Mouse (Mus musculus): ENCODE data around the gene Cdh26. TPM values are rescaled to one million over a fixed set of nuclear protein-coding genes. Genes with fewer than 3 reads are reported as not detected.

The Cdh26 gene
- polyA plus RNA-seq (2012; fragmentation: generic; extraction: Trizol), result not detected
- long read RNA-seq, experiment 1, result 0 reads
- long read RNA-seq, experiment 2, result 0 reads

GRCm38 (mm10) chr2:178430231-178430630, at the start of gene Cdh26:
Cdh26 (plus strand) TSS chr2:178430531.
- Histone ChIP-seq H3K79me2 (ENCODE audit: control insufficient read depth, insufficient read depth) (no peaks in the 10 kb centered on the region), H3K36me3 (ENCODE audit: control insufficient read depth, insufficient read depth) (no peaks in the 10 kb centered on the region), H3K27me3 (ENCODE audit: control insufficient read depth, insufficient read depth, insufficient read length) (no peaks in the 10 kb centered on the region), H3K4me3 (ENCODE audit: insufficient read depth, poor library complexity, severe bottlenecking) (no peak within 1 kb of the TSS), H3K79me3 (ENCODE audit: low read depth) (no peaks in the 10 kb centered on the region), H3ac (ENCODE audit: control insufficient read depth, insufficient read length, low read depth) (no peak within 1 kb of the TSS)
- TF ChIP-seq CEBPB (IDR thresholded peaks at IDR 0.05; ENCODE audit: low read depth) (no peak), MYOD1 (IDR thresholded peaks at IDR 0.05; ENCODE audit: control insufficient read depth, insufficient read length, low read depth) (no peak), MAX (IDR thresholded peaks at IDR 0.05) (no peak)

DNA sequence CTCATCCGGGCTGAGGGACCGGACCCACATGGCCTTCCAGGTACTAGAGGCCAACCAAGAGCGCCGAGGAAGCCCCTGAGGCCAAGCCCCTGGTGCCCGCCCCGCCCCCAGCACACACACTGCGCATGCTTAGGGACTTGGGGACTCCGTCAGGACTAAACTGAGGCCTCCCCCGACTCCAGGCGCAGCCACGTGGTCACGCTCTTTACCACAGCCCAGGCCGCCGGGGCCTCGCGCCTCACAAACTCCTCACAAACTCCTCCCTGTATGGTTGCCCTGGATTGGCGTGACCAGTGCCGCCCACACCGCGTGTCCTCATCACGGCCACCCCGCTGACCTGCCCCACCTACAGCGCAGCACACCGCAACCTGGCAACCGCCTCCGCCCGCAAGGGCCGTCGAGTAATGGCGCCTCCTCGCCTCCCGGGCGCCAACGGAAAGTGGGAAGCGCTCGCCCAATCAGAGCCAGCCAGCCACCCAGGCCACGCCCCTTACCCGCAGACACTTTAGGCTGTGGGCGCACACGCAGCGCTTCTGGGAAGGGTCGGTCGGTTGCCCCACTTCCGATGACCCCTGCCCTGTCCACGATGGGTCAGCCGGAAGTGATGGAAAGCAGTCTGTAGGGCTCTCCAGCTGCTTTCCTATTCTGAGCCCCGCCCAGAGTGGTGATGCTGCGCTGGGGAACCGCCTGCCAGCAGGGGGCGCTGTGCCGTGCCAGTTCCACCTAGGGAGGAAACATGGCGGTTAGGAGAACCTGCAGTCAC, 23.1 kb upstream of the Cdh26 start, which contains the start of gene Sycp2:
TSS of gene Sycp2 (minus strand) at position 633 of the 763 bp plus-strand sequence.
- no peak within 1 kb of the TSS for H3K4me3 ChIP-seq (ENCODE audit: insufficient read depth, poor library complexity, severe bottlenecking)
- H3K27me3 ChIP-seq (ENCODE audit: control insufficient read depth, insufficient read depth, insufficient read length), result no peaks in the 10 kb centered on the region

DNA sequence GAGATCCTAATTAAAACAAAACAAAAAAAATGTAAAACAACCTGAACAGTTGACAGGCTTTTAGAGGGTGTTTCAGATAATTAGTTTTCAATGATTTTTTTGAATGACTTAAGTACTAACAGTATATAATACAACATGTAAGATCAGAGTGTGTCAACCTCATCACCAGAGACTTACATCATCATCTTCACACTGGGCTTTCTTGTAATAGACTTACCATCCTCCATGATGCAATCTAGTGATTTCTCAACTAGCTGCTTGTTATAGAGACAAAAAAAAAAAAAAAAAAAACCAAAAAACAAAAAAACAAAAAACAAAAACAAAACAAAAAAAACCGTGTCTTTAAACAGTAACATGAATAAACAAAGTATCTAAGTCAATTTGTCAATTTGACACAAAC, 21.3 kb upstream of the Cdh26 start:
- Histone ChIP-seq H3K36me3 (ENCODE audit: control insufficient read depth, insufficient read depth) (no peaks in the 10 kb centered on the region), H3K79me3 (ENCODE audit: low read depth) (no peaks in the 10 kb centered on the region), H3K79me2 (ENCODE audit: control insufficient read depth, insufficient read depth) (no peaks in the 10 kb centered on the region), H3K4me3 (ENCODE audit: insufficient read depth, poor library complexity, severe bottlenecking) (no peak overlapping the region), H3ac (ENCODE audit: control insufficient read depth, insufficient read length, low read depth) (no peak overlapping the region), H3K27me3 (ENCODE audit: control insufficient read depth, insufficient read depth, insufficient read length) (no peaks in the 10 kb centered on the region)
- TF ChIP-seq MAX (IDR thresholded peaks at IDR 0.05), result no peak
- no peak for TF ChIP-seq CTCF (IDR thresholded peaks at IDR 0.05; ENCODE audit: control insufficient read depth, insufficient read depth, insufficient read length)
- no peak for TF ChIP-seq CEBPB (IDR thresholded peaks at IDR 0.05; ENCODE audit: low read depth)
- no peak for TF ChIP-seq MYOG (IDR thresholded peaks at IDR 0.05; ENCODE audit: control insufficient read depth, extremely low read depth, insufficient read length)
- no peak for TF ChIP-seq USF1 (IDR thresholded peaks at IDR 0.05; ENCODE audit: low read depth)
- TF ChIP-seq MYOD1 (IDR thresholded peaks at IDR 0.05; ENCODE audit: control insufficient read depth, insufficient read length, low read depth), result no peak
- TF ChIP-seq FOSL1 (IDR thresholded peaks at IDR 0.05; ENCODE audit: insufficient read depth, low read length, poor library complexity, severe bottlenecking), result no peak

More for the DNA sequence above, 23.1 kb upstream of the Cdh26 start, which contains the start of gene Sycp2:
- no peak within 1 kb of the TSS for H3ac ChIP-seq (ENCODE audit: control insufficient read depth, insufficient read length, low read depth)
- no peaks in the 10 kb centered on the region for H3K79me2 ChIP-seq (ENCODE audit: control insufficient read depth, insufficient read depth)
- no peaks in the 10 kb centered on the region for H3K36me3 ChIP-seq (ENCODE audit: control insufficient read depth, insufficient read depth)
- no peaks in the 10 kb centered on the region for H3K79me3 ChIP-seq (ENCODE audit: low read depth)
- TF ChIP-seq MYOG (IDR thresholded peaks at IDR 0.05; ENCODE audit: control insufficient read depth, extremely low read depth, insufficient read length) (no peak), CTCF (IDR thresholded peaks at IDR 0.05; ENCODE audit: control insufficient read depth, insufficient read depth, insufficient read length) (no peak), USF1 (IDR thresholded peaks at IDR 0.05; ENCODE audit: low read depth) (no peak)

DNA sequence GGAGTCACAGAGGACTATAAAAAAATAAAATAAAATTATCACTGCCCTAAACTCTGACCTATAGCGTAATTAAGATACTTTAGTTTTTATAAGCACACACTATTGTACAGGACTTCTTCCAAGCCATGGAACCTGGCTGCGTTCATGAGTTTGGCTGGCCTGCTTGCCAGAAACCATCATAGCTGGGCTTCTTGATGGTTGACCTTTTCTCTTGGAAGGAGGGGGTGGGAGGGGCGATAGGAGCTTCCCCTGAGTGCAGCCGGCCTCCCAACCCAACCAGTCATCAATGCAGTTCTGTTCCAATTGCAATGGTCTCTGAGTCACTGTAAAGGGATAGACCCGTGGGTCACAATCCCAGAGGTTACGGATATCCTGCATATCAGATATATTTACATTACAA, 20.0 kb upstream of the Cdh26 start:
- Histone ChIP-seq H3K27me3 (ENCODE audit: control insufficient read depth, insufficient read depth, insufficient read length) (no peaks in the 10 kb centered on the region), H3K4me3 (ENCODE audit: insufficient read depth, poor library complexity, severe bottlenecking) (no peak overlapping the region), H3K79me2 (ENCODE audit: control insufficient read depth, insufficient read depth) (no peaks in the 10 kb centered on the region), H3K36me3 (ENCODE audit: control insufficient read depth, insufficient read depth) (no peaks in the 10 kb centered on the region), H3K79me3 (ENCODE audit: low read depth) (no peaks in the 10 kb centered on the region), H3ac (ENCODE audit: control insufficient read depth, insufficient read length, low read depth) (no peak overlapping the region)
- TF ChIP-seq MAX (IDR thresholded peaks at IDR 0.05) (no peak), MYOG (IDR thresholded peaks at IDR 0.05; ENCODE audit: control insufficient read depth, extremely low read depth, insufficient read length) (no peak), USF1 (IDR thresholded peaks at IDR 0.05; ENCODE audit: low read depth) (no peak), CEBPB (IDR thresholded peaks at IDR 0.05; ENCODE audit: low read depth) (no peak), MYOD1 (IDR thresholded peaks at IDR 0.05; ENCODE audit: control insufficient read depth, insufficient read length, low read depth) (no peak), CTCF (IDR thresholded peaks at IDR 0.05; ENCODE audit: control insufficient read depth, insufficient read depth, insufficient read length) (no peak), FOSL1 (IDR thresholded peaks at IDR 0.05; ENCODE audit: insufficient read depth, low read length, poor library complexity, severe bottlenecking) (no peak)

DNA sequence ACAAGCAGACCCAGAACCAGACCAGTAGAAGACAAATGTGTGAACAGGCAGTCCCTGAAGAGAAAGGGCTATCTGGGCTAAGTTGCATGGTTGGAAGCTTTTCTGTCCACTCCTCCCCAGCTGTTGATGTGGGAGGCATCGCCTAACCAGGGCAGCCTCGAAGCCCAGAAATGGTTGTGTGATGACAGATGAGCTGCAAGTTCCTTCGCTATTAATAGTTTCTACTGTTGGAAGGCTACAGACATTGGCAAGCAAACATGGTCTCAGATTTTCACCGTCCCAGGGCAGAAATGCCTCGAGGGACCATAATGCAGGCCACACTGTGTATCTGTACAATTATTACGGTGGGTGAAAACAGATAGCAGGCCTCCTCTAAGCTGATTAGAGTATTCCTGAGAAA, 17.7 kb upstream of the Cdh26 start:
- Histone ChIP-seq H3K4me3 (ENCODE audit: insufficient read depth, poor library complexity, severe bottlenecking) (no peak overlapping the region), H3K27me3 (ENCODE audit: control insufficient read depth, insufficient read depth, insufficient read length) (no peaks in the 10 kb centered on the region), H3K36me3 (ENCODE audit: control insufficient read depth, insufficient read depth) (no peaks in the 10 kb centered on the region), H3ac (ENCODE audit: control insufficient read depth, insufficient read length, low read depth) (no peak overlapping the region), H3K79me3 (ENCODE audit: low read depth) (no peaks in the 10 kb centered on the region), H3K79me2 (ENCODE audit: control insufficient read depth, insufficient read depth) (no peaks in the 10 kb centered on the region)
- TF ChIP-seq CEBPB (IDR thresholded peaks at IDR 0.05; ENCODE audit: low read depth) (no peak), MYOD1 (IDR thresholded peaks at IDR 0.05; ENCODE audit: control insufficient read depth, insufficient read length, low read depth) (no peak), USF1 (IDR thresholded peaks at IDR 0.05; ENCODE audit: low read depth) (no peak), MYOG (IDR thresholded peaks at IDR 0.05; ENCODE audit: control insufficient read depth, extremely low read depth, insufficient read length) (no peak), MAX (IDR thresholded peaks at IDR 0.05) (no peak), FOSL1 (IDR thresholded peaks at IDR 0.05; ENCODE audit: insufficient read depth, low read length, poor library complexity, severe bottlenecking) (no peak), CTCF (IDR thresholded peaks at IDR 0.05; ENCODE audit: control insufficient read depth, insufficient read depth, insufficient read length) (no peak)

DNA sequence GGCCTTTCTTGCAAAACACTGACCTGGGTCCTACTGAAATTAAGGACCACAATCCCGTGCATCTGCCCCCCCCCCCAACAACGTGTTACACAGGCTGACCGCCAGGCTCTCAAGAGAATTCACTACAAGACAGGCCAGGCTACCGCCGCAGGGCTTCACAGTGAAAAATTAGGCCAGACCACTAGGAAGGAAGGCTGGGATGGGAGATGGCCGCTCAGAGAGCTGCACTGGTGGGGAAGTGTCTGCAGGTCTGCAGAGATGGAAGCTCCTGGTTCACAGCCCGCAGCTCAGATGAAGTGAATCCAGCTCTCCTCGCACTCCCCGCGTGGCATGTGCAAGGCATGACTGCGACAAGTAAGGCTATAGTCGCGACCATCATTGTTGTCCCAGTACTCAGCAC, 17.2 kb upstream of the Cdh26 start:
- H3K79me3 ChIP-seq (ENCODE audit: low read depth), result no peaks in the 10 kb centered on the region
- H3K27me3 ChIP-seq (ENCODE audit: control insufficient read depth, insufficient read depth, insufficient read length), result no peaks in the 10 kb centered on the region
- no peak overlapping the region for H3K4me3 ChIP-seq (ENCODE audit: insufficient read depth, poor library complexity, severe bottlenecking)
- TF ChIP-seq MAX (IDR thresholded peaks at IDR 0.05) (no peak), USF1 (IDR thresholded peaks at IDR 0.05; ENCODE audit: low read depth) (no peak), FOSL1 (IDR thresholded peaks at IDR 0.05; ENCODE audit: insufficient read depth, low read length, poor library complexity, severe bottlenecking) (no peak), CTCF (IDR thresholded peaks at IDR 0.05; ENCODE audit: control insufficient read depth, insufficient read depth, insufficient read length) (no peak)
- no peaks in the 10 kb centered on the region for H3K36me3 ChIP-seq (ENCODE audit: control insufficient read depth, insufficient read depth)
- H3K79me2 ChIP-seq (ENCODE audit: control insufficient read depth, insufficient read depth), result no peaks in the 10 kb centered on the region
- no peak overlapping the region for H3ac ChIP-seq (ENCODE audit: control insufficient read depth, insufficient read length, low read depth)
